ENCODE assay signal across 14 mouse cellular contexts in genomic region chr10:23942465-23942864, GRCm38 (mm10). TPM values are rescaled to one million over a fixed set of nuclear protein-coding genes. Genes with fewer than 3 reads are reported as not detected.
DNase-seq lines count a peak whose midpoint lies in the region; ATAC-seq lines count a peak whose summit lies in the region.
"Had no signal": no experiment of that assay in that cellular context is flagged by ENCODE, and none has a peak within 500 bp of the region (broad histone marks: within the 10 kb centered on the region; RNA-seq: fewer than 3 reads in every experiment).

No protein-coding gene starts in this region.

- WGBS in kidney, embryonic 15.5 days, result 79% methylated on average over 5 of the region's 5 CpGs

- H3K27me3 ChIP-seq in kidney, embryonic 15.5 days, result no peaks in the 10 kb centered on the region
- H3K27me3 ChIP-seq: intestine, embryonic 15.5 days; limb, embryonic 15.5 days; stomach, embryonic 15.5 days had no signal

- H3K9me3 ChIP-seq in kidney, embryonic 15.5 days (replicated peaks), result no peaks in the 10 kb centered on the region
- H3K9me3 ChIP-seq: intestine, embryonic 15.5 days; limb, embryonic 15.5 days; stomach, embryonic 15.5 days had no signal

- H3K4me3 ChIP-seq in kidney, embryonic 15.5 days (replicated peaks), result no peak overlapping the region
- H3K4me3 ChIP-seq: intestine, embryonic 15.5 days; limb, embryonic 15.5 days; stomach, embryonic 15.5 days had no signal

- ATAC-seq in kidney, embryonic 15.5 days (replicated peaks; ENCODE audit: low FRiP score), result no peak
- peak; percentile 72 for ATAC-seq in megakaryocyte progenitor cell, adult 5-6 weeks (replicated peaks; ENCODE audit: poor library complexity)
- no peak for ATAC-seq in inflammation-experienced regulatory T-cells, adult 6 months
- ATAC-seq in erythroid progenitor cell, adult 5-6 weeks (replicated peaks; ENCODE audit: low FRiP score, poor library complexity, severe bottlenecking), result no peak
- ATAC-seq: intestine, embryonic 15.5 days had no signal

- DNase-seq in kidney, adult 9 months, result peak; percentile 6
- peak; percentile 15 to 24 for DNase-seq in B cell, adult 2 months
- DNase-seq in NIH3T3 (ENCODE audit: low read depth), result peak; percentile 28
- DNase-seq in yolk sac, embryonic 10.5 days (ENCODE audit: low spot score), result no peak
- DNase-seq: adrenal gland, adult 2 months had no signal

- no peaks in the 10 kb centered on the region for H3K36me3 ChIP-seq in kidney, embryonic 15.5 days
- H3K36me3 ChIP-seq: intestine, embryonic 15.5 days; limb, embryonic 15.5 days; stomach, embryonic 15.5 days had no signal

- no peak overlapping the region for H3K9ac ChIP-seq in kidney, embryonic 15.5 days
- H3K9ac ChIP-seq: intestine, embryonic 15.5 days; limb, embryonic 15.5 days; stomach, embryonic 15.5 days had no signal

- H3K4me2 ChIP-seq in kidney, embryonic 15.5 days, result no peak overlapping the region
- H3K4me2 ChIP-seq: intestine, embryonic 15.5 days; limb, embryonic 15.5 days; stomach, embryonic 15.5 days had no signal

- 0 out of 2 replicates have a peak, but pooled peaks cover 3% of the 10 kb centered on the region for H3K4me1 ChIP-seq in kidney, embryonic 15.5 days
- H3K4me1 ChIP-seq: intestine, embryonic 15.5 days; limb, embryonic 15.5 days; stomach, embryonic 15.5 days had no signal

- H3K27ac ChIP-seq in kidney, embryonic 15.5 days, result no peak overlapping the region
- H3K27ac ChIP-seq: intestine, embryonic 15.5 days; limb, embryonic 15.5 days; stomach, embryonic 15.5 days had no signal

RNA-seq across cellular contexts. Expression of gene Taar2, which starts 4.1 kb away (rescaled TPM):
- 0.22 TPM in 1 of 2 replicates, not detected in the other for polyA plus RNA-seq in kidney, embryonic 15.5 days (2015; fragmentation: Nextera tagmentation; extraction: Ambion mirVana)
- total RNA-seq in megakaryocyte progenitor cell, adult 5-6 weeks (2015), result not detected in 2 replicates
- total RNA-seq in megakaryocyte progenitor cell, adult 5-6 weeks (2017), result not detected in 2 replicates
- not detected for polyA plus RNA-seq in inflammation-experienced regulatory T-cells, adult 6 months (2017; shearing (Covaris generic))
- not detected in 2 replicates for total RNA-seq in erythroid progenitor cell, adult 5-6 weeks (2015; ENCODE audit: low replicate concordance)
- total RNA-seq in erythroid progenitor cell, adult 5-6 weeks (2017; ENCODE audit: low replicate concordance), result not detected in 2 replicates
- total RNA-seq: adrenal gland, adult 2 months; heart, adult 8-10 months had no signal
- polyA plus RNA-seq: adrenal gland, adult 2 months; limb, embryonic 15.5 days; neural tube, embryonic 11.5 days; stomach, embryonic 15.5 days had no signal

RNA-seq across cellular contexts. Expression of gene Taar3, which starts 6.9 kb away (rescaled TPM):
- not detected in 2 replicates for polyA plus RNA-seq in kidney, embryonic 15.5 days (2015; fragmentation: Nextera tagmentation; extraction: Ambion mirVana)
- not detected in 2 replicates for total RNA-seq in megakaryocyte progenitor cell, adult 5-6 weeks (2015)
- total RNA-seq in megakaryocyte progenitor cell, adult 5-6 weeks (2017), result not detected in 2 replicates
- polyA plus RNA-seq in inflammation-experienced regulatory T-cells, adult 6 months (2017; shearing (Covaris generic)), result not detected
- total RNA-seq in erythroid progenitor cell, adult 5-6 weeks (2015; ENCODE audit: low replicate concordance), result not detected in 2 replicates
- not detected in 2 replicates for total RNA-seq in erythroid progenitor cell, adult 5-6 weeks (2017; ENCODE audit: low replicate concordance)
- total RNA-seq: adrenal gland, adult 2 months; heart, adult 8-10 months had no signal
- polyA plus RNA-seq: adrenal gland, adult 2 months; intestine, embryonic 15.5 days; limb, embryonic 15.5 days; neural tube, embryonic 11.5 days; stomach, embryonic 15.5 days had no signal

RNA-seq across cellular contexts. Expression of gene Taar4, which starts 17.8 kb away (rescaled TPM):
- polyA plus RNA-seq in kidney, embryonic 15.5 days (2015; fragmentation: Nextera tagmentation; extraction: Ambion mirVana), result not detected in 2 replicates
- not detected in 2 replicates for total RNA-seq in megakaryocyte progenitor cell, adult 5-6 weeks (2015)
- total RNA-seq in megakaryocyte progenitor cell, adult 5-6 weeks (2017), result not detected in 2 replicates
- not detected for polyA plus RNA-seq in inflammation-experienced regulatory T-cells, adult 6 months (2017; shearing (Covaris generic))
- total RNA-seq in erythroid progenitor cell, adult 5-6 weeks (2015; ENCODE audit: low replicate concordance), result not detected in 2 replicates
- total RNA-seq in erythroid progenitor cell, adult 5-6 weeks (2017; ENCODE audit: low replicate concordance), result not detected in 2 replicates
- total RNA-seq: adrenal gland, adult 2 months; heart, adult 8-10 months had no signal
- polyA plus RNA-seq: adrenal gland, adult 2 months; intestine, embryonic 15.5 days; limb, embryonic 15.5 days; neural tube, embryonic 11.5 days; stomach, embryonic 15.5 days had no signal

RNA-seq across cellular contexts. Expression of gene Taar1, which starts 22.3 kb away (rescaled TPM):
- polyA plus RNA-seq in kidney, embryonic 15.5 days (2015; fragmentation: Nextera tagmentation; extraction: Ambion mirVana), result not detected in 2 replicates
- total RNA-seq in megakaryocyte progenitor cell, adult 5-6 weeks (2015), result not detected in 2 replicates
- total RNA-seq in megakaryocyte progenitor cell, adult 5-6 weeks (2017), result not detected in 2 replicates
- not detected for polyA plus RNA-seq in inflammation-experienced regulatory T-cells, adult 6 months (2017; shearing (Covaris generic))
- total RNA-seq in erythroid progenitor cell, adult 5-6 weeks (2015; ENCODE audit: low replicate concordance), result not detected in 2 replicates
- total RNA-seq in erythroid progenitor cell, adult 5-6 weeks (2017; ENCODE audit: low replicate concordance), result not detected in 2 replicates
- total RNA-seq: adrenal gland, adult 2 months; heart, adult 8-10 months had no signal
- polyA plus RNA-seq: adrenal gland, adult 2 months; intestine, embryonic 15.5 days; limb, embryonic 15.5 days; neural tube, embryonic 11.5 days; stomach, embryonic 15.5 days had no signal

RNA-seq across cellular contexts. Expression of gene Taar5, which starts 28.0 kb away (rescaled TPM):
- 0.36 TPM in 1 of 2 replicates, not detected in the other for polyA plus RNA-seq in kidney, embryonic 15.5 days (2015; fragmentation: Nextera tagmentation; extraction: Ambion mirVana)
- total RNA-seq in megakaryocyte progenitor cell, adult 5-6 weeks (2015), result not detected in 2 replicates
- total RNA-seq in megakaryocyte progenitor cell, adult 5-6 weeks (2017), result not detected in 2 replicates
- polyA plus RNA-seq in inflammation-experienced regulatory T-cells, adult 6 months (2017; shearing (Covaris generic)), result not detected
- not detected in 2 replicates for total RNA-seq in erythroid progenitor cell, adult 5-6 weeks (2015; ENCODE audit: low replicate concordance)
- not detected in 2 replicates for total RNA-seq in erythroid progenitor cell, adult 5-6 weeks (2017; ENCODE audit: low replicate concordance)
- total RNA-seq: adrenal gland, adult 2 months; heart, adult 8-10 months had no signal
- polyA plus RNA-seq: adrenal gland, adult 2 months; intestine, embryonic 15.5 days; limb, embryonic 15.5 days; neural tube, embryonic 11.5 days; stomach, embryonic 15.5 days had no signal
